Mouse (Mus musculus) gastrocnemius, adult 8-10 months (tissue): ENCODE measurements around the gene Apol11b. TPM values are rescaled to one million over a fixed set of nuclear protein-coding genes. Genes with fewer than 3 reads are reported as not detected.

Experiments used
- total RNA-seq, 4 experiments: library from RNA; stranded (reverse); gene quantifications; 2 replicates each; pipeline ENCODE4 v1.2.4; 2022

The Apol11b gene
- total RNA-seq, 4 experiments from 2014 or later: 0.13 TPM; not detected in 3

Other genes starting within 250 kb of the Apol11b start
- gene Apol7a, start 244.2 kb downstream of the Apol11b start, total RNA-seq: 1 to 10 TPM in 3 of 4 experiments, under 1 TPM in 1; 0.80 to 1.6 (median 1.3) TPM
- gene Apol9a, start 232.2 kb downstream of the Apol11b start, total RNA-seq: under 1 TPM in 1 of 4 experiments, not detected in 3; 0.18 TPM
- under 1 TPM in 3 of 4 experiments, not detected in 1; 0.25 to 0.65 (median 0.31) TPM for gene Apol7b, start 195.8 kb downstream of the Apol11b start, total RNA-seq
- gene Apol10a, start 166.2 kb downstream of the Apol11b start, total RNA-seq: not detected
- gene Apol11a, start 135.0 kb downstream of the Apol11b start, total RNA-seq: not detected
- gene Apol7c, start 110.0 kb downstream of the Apol11b start, total RNA-seq: not detected
- not detected for gene 1700025B11Rik, start 81.4 kb downstream of the Apol11b start, total RNA-seq
- under 1 TPM; 0.17 to 0.88 (median 0.53) TPM for gene Apol10b, start 47.2 kb downstream of the Apol11b start, total RNA-seq
- gene Gm36245, start 44.0 kb downstream of the Apol11b start, total RNA-seq: not detected
- gene Apol7e, start 55.6 kb upstream of the Apol11b start, total RNA-seq: not detected
- gene Apol9b, start 85.8 kb upstream of the Apol11b start, total RNA-seq: not detected
- under 1 TPM in 2 of 4 experiments, not detected in 2; 0.63 to 0.86 TPM for gene Apol8, start 113.7 kb upstream of the Apol11b start, total RNA-seq
- gene Myh9, start 198.9 kb upstream of the Apol11b start, total RNA-seq: 10 to 100 TPM; 33.4 to 51.3 (median 39.4) TPM